Mouse (Mus musculus) layer of hippocampus, postnatal 10 days (tissue): ENCODE results near the gene Ftl1. TPM values are rescaled to one million over a fixed set of nuclear protein-coding genes. Genes with fewer than 3 reads are reported as not detected.
A peak's percentile ranks its signal among the peaks of the same experiment; 100 is the strongest.
"Not testable (repeated sequence)": the region's sequence is repeated elsewhere in the genome, so short reads cannot be mapped to it uniquely, and the experiment has no call there.

ENCODE experiments used
- DNase-seq, 2 experiments: peaks; one replicate each; pipeline ENCODE4 v3.0.0; 2021; ENCODE audit warnings: low spot score in 2 of 2
- total RNA-seq, 2 experiments: library from RNA; stranded (reverse); gene quantifications; 2 replicates each; pipeline ENCODE4 v1.2.3; 2021

Ftl1 gene
- total RNA-seq, 2 experiments from 2014 or later, result 429 to 433 TPM

DNA sequence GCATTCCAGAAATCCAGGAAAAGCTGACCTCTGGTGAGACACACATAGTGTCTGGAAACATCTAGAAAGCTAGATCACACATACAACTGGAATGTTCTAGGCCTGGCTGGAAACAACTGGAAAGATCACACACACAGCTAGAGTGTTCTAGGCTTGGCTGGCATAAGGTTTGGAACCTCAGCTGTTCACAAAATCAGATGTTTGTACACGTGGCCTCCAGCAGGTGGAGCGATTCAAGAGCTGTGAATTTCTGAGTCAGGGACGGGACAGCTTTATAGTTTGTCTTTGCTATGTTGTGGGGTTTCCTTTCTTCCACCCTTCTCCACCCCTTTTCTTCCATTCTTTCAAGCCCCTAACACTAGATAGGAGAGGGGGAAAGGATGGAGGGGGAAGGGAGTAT, 17.3 kb upstream of the Ftl1 start:
- peak; percentile 65 to 74 for DNase-seq

DNA sequence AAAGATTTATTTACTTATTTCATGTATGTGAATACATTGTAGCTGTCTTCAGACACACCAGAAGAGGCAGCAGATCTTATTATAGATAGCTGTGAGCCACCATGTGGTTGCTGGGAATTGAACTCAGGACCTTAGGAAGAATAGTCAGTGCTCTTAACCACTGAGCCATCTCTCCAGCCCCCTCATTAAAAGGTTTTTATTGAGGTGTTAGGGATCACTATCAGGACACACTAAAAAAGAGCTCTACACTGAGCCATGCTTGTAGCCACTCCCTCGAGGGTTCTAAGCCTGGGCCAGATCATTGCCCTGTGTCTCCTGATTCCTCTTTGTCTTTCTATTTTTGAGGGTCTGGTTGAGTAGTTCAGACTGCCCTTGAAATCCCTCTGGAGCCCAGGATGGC, 16.8 kb upstream of the Ftl1 start:
- DNase-seq, result no peak

- no peak for DNase-seq
Measured at GRCm38 (mm10) chr7:45475291-45475969, 15.7 kb upstream of the Ftl1 start.

- DNase-seq, result peak; percentile 78 to 80
Measured at GRCm38 (mm10) chr7:45470869-45471268, 11.2 kb upstream of the Ftl1 start.

GRCm38 (mm10) chr7:45467090-45467670, 7.5 kb upstream of the Ftl1 start:
- no peak for DNase-seq

GRCm38 (mm10) chr7:45466283-45467089, 6.8 kb upstream of the Ftl1 start, which contains the start of gene Bax:
TSS of gene Bax (minus strand) at chr7:45466898.
- DNase-seq, result peak; percentile 93 to 97

- no peak for DNase-seq
Measured at GRCm38 (mm10) chr7:45465549-45465948, 5.9 kb upstream of the Ftl1 start.

GRCm38 (mm10) chr7:45465112-45465511, 5.4 kb upstream of the Ftl1 start:
- no peak for DNase-seq

- DNase-seq, result no peak
Measured at GRCm38 (mm10) chr7:45463987-45464778, 4.5 kb upstream of the Ftl1 start.

GRCm38 (mm10) chr7:45462868-45463267, 3.2 kb upstream of the Ftl1 start:
- DNase-seq, result not testable (repeated sequence)

- DNase-seq, result no peak
Measured at GRCm38 (mm10) chr7:45462325-45462724, 2.6 kb upstream of the Ftl1 start.

DNA sequence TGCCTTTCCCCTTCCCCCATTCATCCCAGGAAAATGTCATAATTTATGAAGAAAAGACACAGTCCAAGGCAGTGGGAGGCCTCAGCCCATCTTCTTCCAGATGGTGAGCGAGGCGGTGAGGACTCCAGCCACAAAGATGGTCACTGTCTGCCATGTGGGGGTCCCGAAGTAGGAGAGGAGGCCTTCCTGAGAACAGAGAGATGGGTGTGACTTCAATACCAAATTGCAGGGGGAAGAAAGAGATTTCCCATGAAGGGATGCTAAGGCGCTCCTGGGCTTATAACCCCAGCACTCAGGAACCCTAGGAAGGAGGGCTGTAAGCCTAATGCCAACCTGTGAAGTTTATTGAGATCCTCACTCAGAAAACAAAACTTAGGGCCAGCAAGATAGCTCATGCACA, 2.1 kb upstream of the Ftl1 start:
- DNase-seq, result no peak

- DNase-seq, result no peak
Measured at GRCm38 (mm10) chr7:45461326-45461725, 1.6 kb upstream of the Ftl1 start.

DNA sequence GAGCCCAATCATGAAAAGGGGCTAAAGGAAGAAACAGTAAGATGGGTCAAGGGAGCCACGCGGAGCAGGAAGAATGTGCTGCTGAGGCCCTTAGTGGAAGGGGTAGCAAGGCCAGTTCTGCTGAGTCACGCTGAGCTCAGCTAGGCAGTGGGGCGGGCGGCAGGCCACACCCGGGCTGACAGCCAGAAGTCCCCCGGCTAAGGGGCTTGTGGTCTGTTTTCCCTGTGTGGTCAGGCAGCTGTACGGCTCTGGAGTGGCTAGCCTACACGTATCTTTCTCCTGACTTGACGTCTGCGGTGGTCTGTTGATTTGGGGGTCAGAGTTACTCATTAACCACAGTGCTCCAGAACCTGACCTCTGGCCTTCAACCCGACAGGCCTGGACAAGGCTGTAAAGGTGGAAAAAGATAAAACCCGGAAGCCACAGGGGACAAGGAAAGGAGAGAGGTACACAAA, 1.2 kb upstream of the Ftl1 start:
- DNase-seq, result peak in 1 of 2 experiments; percentile 56

DNA sequence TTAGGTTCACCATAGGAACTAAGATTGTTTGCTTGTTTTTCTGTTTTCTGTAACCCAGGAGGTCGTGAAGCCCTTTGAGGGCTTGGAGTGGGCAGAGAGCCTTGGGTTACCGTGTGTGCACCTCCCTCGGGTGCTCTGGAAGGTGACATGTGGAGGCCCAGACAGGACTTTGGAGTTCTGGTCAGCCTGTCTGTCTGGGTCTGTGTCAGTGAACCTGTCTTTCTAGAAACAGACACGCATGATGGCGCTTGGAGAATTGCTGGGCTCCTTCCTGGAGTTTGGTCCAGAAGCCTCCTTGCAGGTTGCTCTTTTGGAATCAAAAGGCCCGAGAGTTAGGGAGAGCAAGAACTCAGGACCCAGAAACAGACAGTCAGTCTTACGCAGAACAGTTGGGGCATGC, 693 bp upstream of the Ftl1 start:
- DNase-seq, result no peak

DNA sequence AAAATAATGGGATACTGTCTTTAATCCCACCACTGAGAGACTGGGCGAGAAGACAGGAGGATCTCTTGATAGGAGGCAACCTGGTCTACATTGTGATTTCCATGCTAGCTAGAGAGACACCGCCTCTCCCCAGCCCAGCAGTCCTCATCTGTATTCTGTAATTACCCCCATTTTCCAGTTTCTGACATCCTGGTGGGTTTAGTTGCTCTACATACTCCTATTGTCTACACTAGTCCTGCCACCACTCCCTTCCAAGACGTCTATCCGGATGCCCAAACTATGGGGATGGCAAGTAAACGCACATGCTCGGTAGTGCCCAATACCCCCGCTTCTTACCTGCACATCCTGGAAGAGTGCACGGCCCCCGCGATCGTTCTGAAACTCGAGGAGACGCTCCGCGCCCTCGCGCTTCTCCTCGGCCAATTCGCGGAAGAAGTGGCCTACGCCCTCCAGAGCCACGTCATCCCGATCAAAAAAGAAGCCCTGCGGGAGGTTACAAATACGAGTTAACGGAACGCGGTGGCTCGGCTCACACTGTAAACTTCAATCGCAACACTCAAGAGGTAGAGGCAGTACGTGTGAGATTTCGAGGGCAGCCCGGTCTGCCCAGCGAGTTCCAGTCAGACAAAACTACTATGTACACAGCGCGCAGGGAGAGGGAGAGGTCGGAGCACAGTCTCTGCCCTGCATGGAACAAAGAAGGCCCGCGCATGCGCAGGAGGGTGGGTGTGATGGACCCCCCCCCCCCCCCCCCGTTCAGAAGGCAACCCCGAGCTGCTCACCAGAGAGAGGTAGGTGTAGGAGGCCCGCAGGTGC, 728 bp downstream of the Ftl1 start:
- peak; percentile 81 to 87 for DNase-seq

DNA sequence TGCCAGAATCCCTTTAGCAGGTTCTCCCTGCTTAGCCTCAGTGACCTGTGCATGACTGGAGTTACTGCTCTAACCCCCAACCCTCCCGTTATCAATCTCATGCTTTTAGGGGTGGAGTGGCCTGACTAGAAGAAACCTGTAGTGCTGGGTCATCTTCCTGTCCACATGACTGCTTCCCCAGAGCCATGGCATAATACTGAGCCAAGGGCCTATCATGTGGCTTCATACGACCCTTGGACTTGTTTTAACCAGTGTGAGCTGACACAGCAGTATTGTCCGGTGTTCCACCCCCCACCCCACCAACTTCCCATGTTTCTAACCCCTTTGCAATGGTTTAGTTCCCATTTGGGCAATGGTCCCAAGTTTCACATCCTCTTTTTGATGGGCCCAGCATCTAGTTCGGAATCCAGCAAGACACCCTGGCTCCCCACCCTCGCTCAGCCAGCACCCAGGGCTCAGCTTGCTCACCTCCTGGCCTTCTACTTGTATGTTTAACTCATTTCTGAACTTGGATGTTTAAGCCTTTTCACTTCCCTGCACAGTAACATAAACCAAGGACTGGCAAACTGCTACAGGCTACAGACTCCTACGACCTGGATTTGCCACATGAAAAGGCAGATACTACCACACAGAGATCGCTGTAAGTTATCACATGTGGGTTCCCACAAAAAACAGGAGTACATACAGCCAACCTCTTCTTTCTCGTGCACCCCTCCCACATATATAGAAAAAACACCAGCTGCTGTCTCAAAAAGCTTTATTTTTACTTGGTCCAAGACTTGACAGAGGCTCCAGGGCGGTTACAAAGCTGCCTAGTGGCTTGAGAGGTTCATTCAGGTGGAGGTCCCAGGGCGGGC, 2.3 kb downstream of the Ftl1 start:
- no peak for DNase-seq

DNA sequence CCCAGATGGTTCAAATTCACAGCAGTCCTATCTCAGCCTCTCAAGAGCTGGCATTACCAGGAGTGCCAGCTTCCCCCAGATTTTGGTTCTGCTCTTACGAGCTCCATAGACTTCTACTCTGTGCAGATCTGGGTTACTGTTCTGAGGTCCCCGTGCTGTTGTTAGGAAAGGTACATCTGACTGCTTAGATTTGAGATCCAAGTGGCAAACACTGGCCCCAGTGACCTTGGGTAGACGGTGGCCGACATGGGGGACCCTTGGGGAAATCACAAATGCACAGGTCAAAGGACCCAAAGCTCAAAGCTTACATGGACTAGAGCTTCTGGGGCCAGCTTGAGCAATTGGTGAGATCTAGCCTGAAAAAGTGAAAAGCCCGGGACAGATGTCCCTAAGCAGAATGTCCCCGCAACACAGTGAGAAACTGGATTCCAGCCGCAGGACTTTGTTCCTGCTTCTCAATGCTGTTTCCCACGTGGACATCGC, 2.9 kb downstream of the Ftl1 start:
- DNase-seq, result no peak

GRCm38 (mm10) chr7:45455932-45456696, 3.6 kb downstream of the Ftl1 start:
- DNase-seq, result no peak
